Mouse (Mus musculus) ES-E14 (cell line): ENCODE measurements around the gene Zfp420.

Experiments used
- CHD2 ChIP-seq: IDR thresholded peaks from 2 replicates; pipeline ENCODE4 v1.6.1; 2014; ENCODE audit warnings: mild to moderate bottlenecking, low read depth, low read length, inconsistent platforms
- HCFC1 ChIP-seq: IDR thresholded peaks from 2 replicates; pipeline ENCODE4 v1.6.1; 2012; ENCODE audit warnings: low read length, inconsistent platforms, borderline replicate concordance; ENCODE audit not compliant: insufficient read depth
- MAFK ChIP-seq: IDR thresholded peaks from 2 replicates; pipeline ENCODE4 v1.6.1; 2014; ENCODE audit warnings: mild to moderate bottlenecking, low read depth, low read length, inconsistent platforms; ENCODE audit not compliant: insufficient read depth
- ZC3H11A ChIP-seq: IDR thresholded peaks from 2 replicates; pipeline ENCODE4 v1.6.1; 2012; ENCODE audit warnings: low read depth, mild to moderate bottlenecking, inconsistent platforms, low read length, borderline replicate concordance
- ZNF384 ChIP-seq: IDR thresholded peaks from 2 replicates; pipeline ENCODE4 v1.6.1; 2012; ENCODE audit warnings: low read depth, low read length, inconsistent platforms

DNA sequence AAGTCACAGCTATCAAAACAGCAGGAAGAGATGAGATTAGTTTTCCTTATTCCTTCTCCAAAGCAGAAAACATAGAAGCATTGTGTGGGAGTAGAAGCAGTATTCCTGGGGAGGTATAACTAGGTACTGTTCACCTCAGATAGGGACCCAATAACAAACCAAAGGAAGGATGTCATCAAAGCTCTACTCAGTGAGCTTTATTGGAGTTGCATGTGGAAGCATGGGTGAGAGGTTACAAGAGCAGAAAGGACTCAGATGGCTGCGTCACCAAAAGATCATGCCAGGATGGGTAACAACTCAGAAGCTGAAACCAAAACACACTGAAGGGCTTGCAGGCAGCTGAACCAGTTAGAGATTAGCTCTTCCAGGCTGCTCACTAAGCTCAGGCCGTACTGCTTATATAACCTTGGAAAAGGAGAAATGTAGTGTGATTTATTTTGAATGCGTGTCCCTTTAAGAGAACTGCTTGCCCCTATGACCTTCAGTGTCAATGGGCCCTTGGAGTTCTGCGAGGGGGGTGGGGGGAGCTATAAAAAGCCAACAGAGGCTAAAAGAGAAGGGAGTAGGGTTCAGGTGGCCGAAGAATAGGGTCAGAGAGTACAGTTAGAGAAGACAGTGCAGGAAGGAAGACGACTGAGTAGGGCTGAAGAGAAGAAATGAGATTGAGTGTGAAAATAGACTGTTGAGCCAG lies 57.7 kb downstream of the Zfp420 start:
- TF ChIP-seq HCFC1 (no peak), ZNF384 (no peak), MAFK (no peak), ZC3H11A (no peak), CHD2 (no peak)
